In the genomic region with DNA sequence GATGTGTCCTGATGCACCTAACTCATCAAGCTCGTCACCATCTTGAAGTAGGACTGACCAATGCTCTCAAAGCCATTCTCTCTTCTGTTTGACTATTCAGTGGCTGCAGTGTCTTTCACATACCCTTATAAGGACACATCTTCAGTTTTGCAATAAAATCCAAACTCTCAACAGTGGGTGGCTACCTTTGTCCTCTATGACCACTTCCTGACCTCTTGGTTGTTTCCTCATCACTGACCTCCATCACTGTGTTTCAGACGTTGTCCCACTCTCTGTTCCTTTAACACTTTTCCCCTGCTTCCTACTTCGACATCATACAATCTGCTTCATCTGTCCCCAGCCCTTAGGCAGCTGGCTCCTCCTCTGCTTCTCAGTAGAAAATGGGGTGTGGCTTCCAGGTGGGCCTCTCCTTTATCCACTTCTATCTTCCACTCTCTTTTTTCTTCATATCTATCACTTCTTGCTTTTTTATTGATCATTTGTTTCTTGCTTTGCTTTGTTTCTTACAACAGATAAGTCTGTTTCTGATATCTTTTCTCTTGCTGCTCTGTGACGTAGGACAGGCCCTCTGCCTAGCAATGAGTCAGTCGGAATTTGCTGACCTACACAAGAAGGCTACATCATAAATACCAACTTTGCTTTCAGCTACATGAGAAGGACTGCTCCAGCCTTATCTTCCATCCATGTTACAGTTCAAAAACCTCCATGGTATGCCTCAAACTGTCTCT, we compare ENCODE assay signal across 37 mouse cellular contexts. TPM values are rescaled to one million over a fixed set of nuclear protein-coding genes. Genes with fewer than 3 reads are reported as not detected.
DNase-seq lines count a peak whose midpoint lies in the region; ATAC-seq lines count a peak whose summit lies in the region.
"Had no signal": no experiment of that assay in that cellular context is flagged by ENCODE, and none has a peak within 500 bp of the region (broad histone marks: within the 10 kb centered on the region; RNA-seq: fewer than 3 reads in every experiment).

No protein-coding gene starts in this region.

- H3K36me3 ChIP-seq in intestine, embryonic 15.5 days, result no peaks in the 10 kb centered on the region
- H3K36me3 ChIP-seq: embryonic facial prominence, embryonic 13.5 days; forebrain, embryonic 10.5 days; forebrain, embryonic 15.5 days; limb, embryonic 12.5 days; neural tube, embryonic 15.5 days had no signal

- no peak overlapping the region for H3K4me2 ChIP-seq in intestine, embryonic 15.5 days (replicated peaks)
- H3K4me2 ChIP-seq: embryonic facial prominence, embryonic 13.5 days; forebrain, embryonic 15.5 days; limb, embryonic 12.5 days; neural tube, embryonic 15.5 days had no signal

- ATAC-seq in intestine, embryonic 15.5 days, result peak; percentile 67; the same call in 1 of the 2 replicates
- peak; percentile 53; the same call in 1 of the 2 replicates for ATAC-seq in monocyte, adult 5-6 weeks (replicated peaks; ENCODE audit: insufficient number of reproducible peaks, low FRiP score, low TSS enrichment, poor library complexity, severe bottlenecking)
- no peak for ATAC-seq in frontal cortex, adult (ENCODE audit: low TSS enrichment)
- ATAC-seq: activated CD4-positive, CD25-positive, alpha-beta regulatory T cell, adult 4 months; CD4-positive, CD25-positive, alpha-beta regulatory T cell, adult 4 months; forebrain, embryonic 15.5 days; hindbrain, embryonic 16.5 days had no signal

- no peak overlapping the region for H3K27ac ChIP-seq in intestine, embryonic 15.5 days
- H3K27ac ChIP-seq: embryonic facial prominence, embryonic 13.5 days; forebrain, embryonic 10.5 days; forebrain, embryonic 15.5 days; gastrocnemius, adult 2 months; limb, embryonic 12.5 days; neural tube, embryonic 15.5 days had no signal

- DNase-seq in adrenal gland, adult 2 months, result peak; percentile 15
- DNase-seq in adrenal gland, adult 18-20 months (ENCODE audit: low spot score in 2 of 2), result no peak
- DNase-seq in lung, postnatal 36 days, result peak; percentile 46
- no peak for DNase-seq in lung, postnatal 4 days
- no peak for DNase-seq in right cerebral cortex, postnatal 10 days (ENCODE audit: low spot score in 2 of 2)
- DNase-seq: adrenal gland, postnatal 10 days; cerebellum, adult 9-11 months; gastrocnemius, adult 2 months; gastrocnemius, postnatal 36 days; heart, postnatal 14 days; kidney, adult 11 months; kidney, postnatal 14 days; lung, postnatal 14 days; midbrain, embryonic 14.5 days; right cerebral cortex, postnatal 4 days; thymus, postnatal 25 days had no signal

- WGBS in intestine, embryonic 15.5 days, result 65% methylated on average over 5 of the region's 5 CpGs

- no peaks in the 10 kb centered on the region for H3K27me3 ChIP-seq in intestine, embryonic 15.5 days (replicated peaks)
- H3K27me3 ChIP-seq: embryonic facial prominence, embryonic 13.5 days; forebrain, embryonic 15.5 days; limb, embryonic 12.5 days; neural tube, embryonic 15.5 days had no signal

- H3K4me3 ChIP-seq in intestine, embryonic 15.5 days (replicated peaks), result no peak overlapping the region
- H3K4me3 ChIP-seq: embryonic facial prominence, embryonic 13.5 days; forebrain, embryonic 10.5 days; forebrain, embryonic 15.5 days; gastrocnemius, adult 2 months; limb, embryonic 12.5 days; neural tube, embryonic 15.5 days had no signal

- no peaks in the 10 kb centered on the region for H3K4me1 ChIP-seq in intestine, embryonic 15.5 days (replicated peaks)
- H3K4me1 ChIP-seq: embryonic facial prominence, embryonic 13.5 days; forebrain, embryonic 10.5 days; forebrain, embryonic 15.5 days; limb, embryonic 12.5 days; neural tube, embryonic 15.5 days had no signal

- H3K9me3 ChIP-seq in intestine, embryonic 15.5 days, result no peaks in the 10 kb centered on the region
- H3K9me3 ChIP-seq: embryonic facial prominence, embryonic 13.5 days; forebrain, embryonic 10.5 days; forebrain, embryonic 15.5 days; limb, embryonic 12.5 days; neural tube, embryonic 15.5 days had no signal

- no peak overlapping the region for H3K9ac ChIP-seq in intestine, embryonic 15.5 days
- H3K9ac ChIP-seq: embryonic facial prominence, embryonic 13.5 days; forebrain, embryonic 15.5 days; limb, embryonic 12.5 days; neural tube, embryonic 15.5 days had no signal

RNA-seq across cellular contexts. Expression of gene Calml3, which starts 14.1 kb away (rescaled TPM):
- under 1 TPM; 0.35 to 0.63 TPM for total RNA-seq in adrenal gland, adult 2 months (2021)
- polyA plus RNA-seq in adrenal gland, adult 2 months (2012; rRNA removed), result 0.35 TPM in 1 of 2 replicates, not detected in the other
- under 1 TPM in 1 of 2 experiments, not detected in 1; 0.86 TPM for total RNA-seq in adrenal gland, adult 18-20 months (2021)
- not detected in 2 replicates for polyA plus RNA-seq in intestine, embryonic 15.5 days (2015; fragmentation: Nextera tagmentation; extraction: Ambion mirVana)
- not detected in 3 replicates for total RNA-seq in monocyte, adult 5-6 weeks (2017)
- total RNA-seq: adrenal gland, postnatal 10 days; gastrocnemius, adult 2 months; gastrocnemius, postnatal 36 days; heart, adult 8-10 months; layer of hippocampus, postnatal 10 days; left cerebral cortex, adult 18-20 months; left cerebral cortex, postnatal 25 days; liver, adult 2 months had no signal
- polyA plus RNA-seq: activated CD4-positive, CD25-positive, alpha-beta regulatory T cell, adult 4 months; CD4-positive, CD25-positive, alpha-beta regulatory T cell, adult 4 months; forebrain, embryonic 10.5 days; forebrain, embryonic 15.5 days; heart, embryonic 14.5 days; hindbrain, embryonic 11.5 days; hindbrain, embryonic 16.5 days; liver, adult 2 months; liver, embryonic 16.5 days; midbrain, embryonic 14.5 days; neural tube, embryonic 15.5 days had no signal

RNA-seq across cellular contexts. Expression of gene Calm4, which starts 19.4 kb away (rescaled TPM):
- total RNA-seq in adrenal gland, adult 2 months (2021), result not detected
- not detected in 2 replicates for polyA plus RNA-seq in adrenal gland, adult 2 months (2012; rRNA removed)
- not detected for total RNA-seq in adrenal gland, adult 18-20 months (2021)
- polyA plus RNA-seq in intestine, embryonic 15.5 days (2015; fragmentation: Nextera tagmentation; extraction: Ambion mirVana), result not detected in 2 replicates
- total RNA-seq in monocyte, adult 5-6 weeks (2017), result not detected in 3 replicates
- total RNA-seq: adrenal gland, postnatal 10 days; gastrocnemius, adult 2 months; gastrocnemius, postnatal 36 days; heart, adult 8-10 months; heart, postnatal 14 days; layer of hippocampus, postnatal 10 days; left cerebral cortex, adult 18-20 months; left cerebral cortex, postnatal 25 days; liver, adult 2 months had no signal
- polyA plus RNA-seq: activated CD4-positive, CD25-positive, alpha-beta regulatory T cell, adult 4 months; CD4-positive, CD25-positive, alpha-beta regulatory T cell, adult 4 months; forebrain, embryonic 10.5 days; forebrain, embryonic 15.5 days; heart, embryonic 14.5 days; hindbrain, embryonic 11.5 days; kidney, embryonic 14.5 days; limb, embryonic 12.5 days; liver, adult 2 months; liver, embryonic 16.5 days; midbrain, embryonic 14.5 days; spleen, adult 2 months had no signal

RNA-seq across cellular contexts. Expression of gene Calm5, which starts 35.8 kb away (rescaled TPM):
- not detected for total RNA-seq in adrenal gland, adult 2 months (2021)
- polyA plus RNA-seq in adrenal gland, adult 2 months (2012; rRNA removed), result not detected in 2 replicates
- not detected for total RNA-seq in adrenal gland, adult 18-20 months (2021)
- not detected in 2 replicates for polyA plus RNA-seq in intestine, embryonic 15.5 days (2015; fragmentation: Nextera tagmentation; extraction: Ambion mirVana)
- total RNA-seq in monocyte, adult 5-6 weeks (2017), result not detected in 3 replicates
- total RNA-seq: adrenal gland, postnatal 10 days; gastrocnemius, adult 2 months; gastrocnemius, postnatal 36 days; heart, adult 8-10 months; heart, postnatal 14 days; layer of hippocampus, postnatal 10 days; left cerebral cortex, adult 18-20 months; left cerebral cortex, postnatal 25 days; liver, adult 2 months had no signal
- polyA plus RNA-seq: activated CD4-positive, CD25-positive, alpha-beta regulatory T cell, adult 4 months; CD4-positive, CD25-positive, alpha-beta regulatory T cell, adult 4 months; embryonic facial prominence, embryonic 13.5 days; forebrain, embryonic 10.5 days; forebrain, embryonic 15.5 days; heart, embryonic 14.5 days; hindbrain, embryonic 11.5 days; hindbrain, embryonic 16.5 days; kidney, embryonic 14.5 days; limb, embryonic 12.5 days; liver, adult 2 months; liver, embryonic 16.5 days; midbrain, embryonic 14.5 days; neural tube, embryonic 15.5 days; spleen, adult 2 months had no signal

Comparison
In these comparisons a context has a peak if more than half of its experiments do, and no peak if none do; other contexts are left out.
1. DNase-seq: peak in adrenal gland, adult 2 months (single experiment) and lung, postnatal 36 days (single experiment); none in adrenal gland, adult 18-20 months (0 of 2), lung, postnatal 4 days (0 of 2) and right cerebral cortex, postnatal 10 days (0 of 2).